Mouse (Mus musculus) forebrain, embryonic 14.5 days (tissue): Measurements from ENCODE around the gene Eif4e2. TPM values are rescaled to one million over a fixed set of nuclear protein-coding genes. Genes with fewer than 3 reads are reported as not detected.

ENCODE experiments used
- ATAC-seq: fragments of 200-750 bp; cut with Nextera tagmentation; 2 replicates; pipeline ENCODE4 v1.8.0; 2017; ENCODE audit warnings: mild to moderate bottlenecking, moderate library complexity
- DNase-seq: peaks from one replicate; pipeline ENCODE4 v3.0.0-alpha.2; 2015; ENCODE audit warnings: low spot score
- H3K27ac ChIP-seq: fragments of 300-500 bp; sonication (generic); 2 replicates; pipeline ENCODE4 v1.5.1; 2014; ENCODE audit warnings: low read depth, mild to moderate bottlenecking, control low read depth, low read length, moderate library complexity
- H3K27me3 ChIP-seq: fragments of 300-500 bp; sonication (generic); replicated peaks from 2 replicates; pipeline ENCODE4 v1.6.1; 2014; ENCODE audit warnings: low read length, control low read depth, mixed read lengths; ENCODE audit not compliant: control insufficient read depth, insufficient read depth
- H3K36me3 ChIP-seq: fragments of 300-500 bp; sonication (generic); 2 replicates; pipeline ENCODE4 v1.6.1; 2014; ENCODE audit warnings: low read length, control low read depth; ENCODE audit not compliant: control insufficient read depth, insufficient read depth
- H3K4me1 ChIP-seq: fragments of 300-500 bp; sonication (generic); 2 replicates; pipeline ENCODE4 v1.6.1; 2014; ENCODE audit warnings: antibody characterized with exemption, low read length, control low read depth; ENCODE audit not compliant: control insufficient read depth, insufficient read depth
- H3K4me2 ChIP-seq: fragments of 300-500 bp; sonication (generic); 2 replicates; pipeline ENCODE4 v1.6.1; 2014; ENCODE audit warnings: mild to moderate bottlenecking, control low read depth, low read length
- H3K4me3 ChIP-seq: fragments of 300-500 bp; sonication (generic); 2 replicates; pipeline ENCODE4 v1.5.1; 2014; ENCODE audit warnings: low read depth, low read length, control low read depth
- H3K9ac ChIP-seq: fragments of 300-500 bp; sonication (generic); 2 replicates; pipeline ENCODE4 v1.6.1; 2014; ENCODE audit warnings: mild to moderate bottlenecking, low read length, control low read depth, moderate library complexity
- H3K9me3 ChIP-seq: fragments of 300-500 bp; sonication (generic); replicated peaks from 2 replicates; pipeline ENCODE4 v1.6.1; 2016; ENCODE audit warnings: low read length, control low read depth, mixed read lengths; ENCODE audit not compliant: control insufficient read depth
- WGBS: fragments of 180-500 bp; shearing (Covaris S2); extraction: QIAGEN DNeasy Blood & Tissue Kit; methylation state at CpG from one replicate; pipeline ENCODE4 v1.1.7; 2014; 5-methylcytosine and 5-hydroxymethylcytosine counted together
- polyA plus RNA-seq: library from polyadenylated mRNA; unstranded; fragments of >200 nt; fragmentation: Nextera tagmentation; extraction: Ambion mirVana; gene quantifications from 2 replicates; pipeline ENCODE4 v1.2.1, GENCODE M21; 2014

Eif4e2 gene
- polyA plus RNA-seq, 1 experiment from 2014 or later: 61.9 TPM

- no peaks in the 10 kb centered on the region for H3K9me3 ChIP-seq
- no peak overlapping the region for H3K4me3 ChIP-seq
- no peak overlapping the region for H3K4me2 ChIP-seq
- no peaks in the 10 kb centered on the region for H3K36me3 ChIP-seq
- ATAC-seq (no peak), DNase-seq (no peak)
- no peak overlapping the region for H3K9ac ChIP-seq
- no peak overlapping the region for H3K27ac ChIP-seq
- 0 out of 2 replicates have a peak, but pooled peaks cover 2% of the 10 kb centered on the region for H3K27me3 ChIP-seq
- 89% methylated on average over 4 of the region's 4 CpGs for WGBS
- peaks cover 18% of the 10 kb centered on the region for H3K4me1 ChIP-seq
Observed at GRCm38 (mm10) chr1:87211431-87211830, 2.3 kb upstream of the Eif4e2 start.

- Histone ChIP-seq H3K9me3 (no peaks in the 10 kb centered on the region), H3K36me3 (peaks cover 19% of the 10 kb centered on the region), H3K27me3 (no peaks in the 10 kb centered on the region), H3K4me1 (peaks cover 21% of the 10 kb centered on the region), H3K9ac (peak overlapping the region; percentile 93), H3K27ac (peak overlapping the region; percentile 98), H3K4me2 (peak overlapping the region; percentile 75), H3K4me3 (peak overlapping the region; percentile 89)
- WGBS: 41% methylated on average over 4 of the region's 4 CpGs
- DNase-seq (no peak), ATAC-seq (no peak)
Observed at GRCm38 (mm10) chr1:87214748-87215147, 1.0 kb downstream of the Eif4e2 start.

- no peak overlapping the region for H3K27ac ChIP-seq
- no peak overlapping the region for H3K9ac ChIP-seq
- DNase-seq (no peak), ATAC-seq (no peak)
- H3K36me3 ChIP-seq: peaks cover 51% of the 10 kb centered on the region
- no peak overlapping the region for H3K4me2 ChIP-seq
- no peaks in the 10 kb centered on the region for H3K27me3 ChIP-seq
- H3K4me3 ChIP-seq: no peak overlapping the region
- peaks cover 20% of the 10 kb centered on the region for H3K4me1 ChIP-seq
- WGBS: 67% methylated on average over 3 of the region's 3 CpGs
- H3K9me3 ChIP-seq: no peaks in the 10 kb centered on the region
Observed at GRCm38 (mm10) chr1:87217938-87218337, 4.2 kb downstream of the Eif4e2 start.

- H3K9ac ChIP-seq: no peak overlapping the region
- WGBS: 99% methylated on average over 8 of the region's 8 CpGs
- no peak overlapping the region for H3K4me3 ChIP-seq
- H3K4me2 ChIP-seq: no peak overlapping the region
- no peaks in the 10 kb centered on the region for H3K9me3 ChIP-seq
- H3K27ac ChIP-seq: no peak overlapping the region
- ATAC-seq (no peak), DNase-seq (no peak)
- no peaks in the 10 kb centered on the region for H3K4me1 ChIP-seq
- peaks cover 99% of the 10 kb centered on the region for H3K36me3 ChIP-seq
- H3K27me3 ChIP-seq: no peaks in the 10 kb centered on the region
Observed at GRCm38 (mm10) chr1:87225739-87226138, 12.0 kb downstream of the Eif4e2 start.

- H3K9ac ChIP-seq: no peak overlapping the region
- no peak overlapping the region for H3K4me2 ChIP-seq
- no peaks in the 10 kb centered on the region for H3K9me3 ChIP-seq
- ATAC-seq (no peak), DNase-seq (no peak)
- WGBS: 100% methylated on average over 1 of the region's 1 CpGs
- no peak overlapping the region for H3K27ac ChIP-seq
- H3K4me3 ChIP-seq: no peak overlapping the region
- no peaks in the 10 kb centered on the region for H3K4me1 ChIP-seq
- no peaks in the 10 kb centered on the region for H3K27me3 ChIP-seq
- peaks cover 97% of the 10 kb centered on the region for H3K36me3 ChIP-seq
Observed at GRCm38 (mm10) chr1:87226409-87227159, 12.9 kb downstream of the Eif4e2 start.

- Histone ChIP-seq H3K4me3 (no peak overlapping the region), H3K27ac (no peak overlapping the region), H3K9me3 (no peaks in the 10 kb centered on the region), H3K9ac (no peak overlapping the region), H3K36me3 (peaks cover 97% of the 10 kb centered on the region), H3K4me2 (no peak overlapping the region), H3K27me3 (no peaks in the 10 kb centered on the region), H3K4me1 (no peaks in the 10 kb centered on the region)
- DNase-seq (no peak), ATAC-seq (no peak)
- 92% methylated on average over 3 of the region's 3 CpGs for WGBS
Observed at GRCm38 (mm10) chr1:87227160-87227550, 13.4 kb downstream of the Eif4e2 start.

GRCm38 (mm10) chr1:87230606-87231005 is 16.9 kb downstream of the Eif4e2 start:
- Histone ChIP-seq H3K27ac (no peak overlapping the region), H3K9me3 (no peaks in the 10 kb centered on the region), H3K27me3 (no peaks in the 10 kb centered on the region), H3K4me1 (no peaks in the 10 kb centered on the region), H3K4me2 (no peak overlapping the region), H3K36me3 (peaks cover 96% of the 10 kb centered on the region), H3K9ac (no peak overlapping the region), H3K4me3 (no peak overlapping the region)
- DNase-seq: no peak
- ATAC-seq: no peak
- WGBS: 71% methylated on average over 5 of the region's 5 CpGs

GRCm38 (mm10) chr1:87232197-87232596 is 18.5 kb downstream of the Eif4e2 start:
- Histone ChIP-seq H3K9ac (no peak overlapping the region), H3K4me3 (no peak overlapping the region), H3K4me1 (no peaks in the 10 kb centered on the region), H3K27ac (no peak overlapping the region), H3K4me2 (no peak overlapping the region), H3K9me3 (no peaks in the 10 kb centered on the region), H3K36me3 (peaks cover 95% of the 10 kb centered on the region), H3K27me3 (no peaks in the 10 kb centered on the region)
- 77% methylated on average over 7 of the region's 7 CpGs for whole genome bisulfite sequencing
- DNase-seq (no peak), ATAC-seq (no peak)

GRCm38 (mm10) chr1:87239056-87239455 is 25.3 kb downstream of the Eif4e2 start:
- no peak overlapping the region for H3K27ac ChIP-seq
- 85% methylated on average over 8 of the region's 8 CpGs for WGBS
- peaks cover 55% of the 10 kb centered on the region for H3K36me3 ChIP-seq
- DNase-seq (no peak), ATAC-seq (no peak)
- H3K9me3 ChIP-seq: no peaks in the 10 kb centered on the region
- H3K27me3 ChIP-seq: no peaks in the 10 kb centered on the region
- no peak overlapping the region for H3K9ac ChIP-seq
- H3K4me2 ChIP-seq: no peak overlapping the region
- H3K4me3 ChIP-seq: no peak overlapping the region
- H3K4me1 ChIP-seq: no peaks in the 10 kb centered on the region
